Mouse (Mus musculus) Patski (cell line): ENCODE results near the gene Galm. TPM values are rescaled to one million over a fixed set of nuclear protein-coding genes. Genes with fewer than 3 reads are reported as not detected.

ENCODE experiments used
- ATAC-seq: fragments of 100-300 bp; one replicate; pipeline ENCODE4 v1.8.0; 2021
- CTCF ChIA-PET: fragments of 350-600 bp; sonication (Branson Sonifier 250); formaldehyde crosslinking; loops from one replicate; lab custom pipeline; 2022; ENCODE audit warnings: inconsistent platforms; lab: Charles Lee
- POLR2A ChIA-PET: fragments of 350-600 bp; sonication (Branson Sonifier 250); formaldehyde crosslinking; loops from one replicate; lab custom pipeline; 2022; ENCODE audit warnings: antibody characterized with exemption, inconsistent platforms; lab: Charles Lee
- DNase-seq: peaks from one replicate; pipeline ENCODE4 v3.0.0-alpha.2; 2011; ENCODE audit warnings: low read depth, low spot score
- H3K27me3 ChIP-seq: fragments of 371-371 bp; one replicate; pipeline ENCODE4 v1.5.1; 2021
- CTCF ChIP-seq: fragments of 100-300 bp; IDR thresholded peaks from one replicate; pipeline ENCODE4 v1.5.1; 2021
- in situ Hi-C: fragments of 300-500 bp; cut with MboI; formaldehyde crosslinking; loops from 3 replicates; pipeline ENCODE4 v1.11.1; 2018; ENCODE audit warnings: low pct_unique_long_range_greater_than_20kb, mixed read lengths
- polyA plus RNA-seq: library from polyadenylated mRNA; unstranded; gene quantifications from one replicate; pipeline ENCODE4 v1.2.3, GENCODE M21; 2021

Galm gene
- polyA plus RNA-seq, 1 experiment from 2014 or later: 45.3 TPM

DNA sequence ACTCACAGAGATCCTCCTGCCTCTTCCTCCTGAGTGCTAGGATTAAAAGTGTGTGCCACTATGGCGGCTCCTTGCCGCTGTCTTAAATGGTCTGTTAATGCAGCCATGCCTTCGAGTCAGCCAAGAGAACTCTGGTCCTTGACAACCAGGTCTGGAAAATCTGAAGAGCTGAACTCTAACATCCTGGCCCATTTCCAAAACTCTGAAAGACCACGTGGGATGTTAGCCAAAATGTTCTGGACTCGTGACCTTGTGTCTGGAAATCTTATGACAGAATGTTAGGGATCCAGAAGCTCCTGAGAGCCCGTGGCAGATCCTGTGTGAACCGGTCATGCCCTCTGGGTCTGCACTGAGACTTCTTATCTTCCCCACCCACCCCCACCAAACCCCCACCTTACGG lies 36.7 kb downstream of the Galm start:
- no peak for TF ChIP-seq CTCF
- ChIA-PET CTCF (interaction anchor here (1.2 to 2.1 kb wide), 3 partner anchors 9 to 115 kb away, joined by 4 to 5 read pairs (median 4); no protein-coding TSS in a partner anchor), POLR2A (interaction anchor here (0.6 to 0.7 kb wide), 2 partner anchors 30 to 102 kb away, joined by 4 to 5 read pairs; partner anchors contain the start of gene Hnrnpll)
- in situ Hi-C loops: no loop called here
- DNase-seq: no peak
- no peak for ATAC-seq
- no peaks in the 10 kb centered on the region for H3K27me3 ChIP-seq

DNA sequence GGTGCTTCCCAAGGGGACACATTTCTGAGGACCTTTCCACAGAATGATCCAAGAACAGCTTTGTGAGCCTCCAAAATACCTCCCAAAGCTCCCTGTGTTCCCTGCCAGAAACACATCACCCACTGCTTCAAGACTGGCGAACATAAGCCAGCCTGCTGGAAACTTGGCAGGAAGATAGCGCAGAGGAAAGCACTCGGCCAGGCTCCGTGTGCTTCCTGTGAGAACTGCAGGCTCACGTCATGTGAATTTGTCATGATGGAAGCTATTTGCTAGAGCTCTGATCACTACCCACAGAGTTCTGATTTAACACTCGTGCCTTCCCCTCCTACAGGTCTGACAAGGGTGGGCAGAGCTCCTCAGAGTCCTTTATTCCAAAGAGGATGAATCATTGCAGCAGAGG lies 38.5 kb downstream of the Galm start:
- CTCF ChIA-PET: interaction anchor here (1.7 kb wide), 1 partner anchor 10 kb away, joined by 4 read pairs; no protein-coding TSS in a partner anchor
- ATAC-seq: no peak

DNA sequence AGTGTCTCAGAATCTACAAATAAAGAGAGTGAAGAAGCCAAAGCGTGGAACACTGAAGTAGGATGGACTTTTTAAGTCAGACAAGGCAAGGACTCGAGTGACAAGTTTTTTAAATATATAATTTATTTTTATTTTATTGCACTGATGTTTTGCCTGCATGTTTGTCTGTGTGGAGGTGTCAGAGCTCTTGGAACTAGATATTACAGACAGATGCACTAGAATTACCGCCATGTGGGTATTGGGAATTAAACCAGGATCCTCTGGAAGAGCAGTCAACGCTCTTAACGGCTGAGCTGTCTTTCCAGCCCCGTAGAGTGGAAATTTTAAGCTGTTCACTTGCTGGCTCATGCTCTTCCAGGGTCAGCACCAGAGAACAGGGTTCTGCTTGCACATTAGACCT lies 39.1 kb downstream of the Galm start:
- ATAC-seq (no peak), DNase-seq (no peak)
- CTCF ChIA-PET: interaction anchor here (0.7 to 2.5 kb wide), 6 partner anchors 9 to 149 kb away, joined by 3 to 7 read pairs (median 4); no protein-coding TSS in a partner anchor
- no peaks in the 10 kb centered on the region for H3K27me3 ChIP-seq
- TF ChIP-seq CTCF: no peak
- in situ Hi-C loops: no loop called here
- POLR2A ChIA-PET: no interaction called here

More for the DNA sequence above, 38.5 kb downstream of the Galm start:
- POLR2A ChIA-PET: no interaction called here
- DNase-seq: no peak
- TF ChIP-seq CTCF: no peak
- no peaks in the 10 kb centered on the region for H3K27me3 ChIP-seq
- in situ Hi-C loops: no loop called here

DNA sequence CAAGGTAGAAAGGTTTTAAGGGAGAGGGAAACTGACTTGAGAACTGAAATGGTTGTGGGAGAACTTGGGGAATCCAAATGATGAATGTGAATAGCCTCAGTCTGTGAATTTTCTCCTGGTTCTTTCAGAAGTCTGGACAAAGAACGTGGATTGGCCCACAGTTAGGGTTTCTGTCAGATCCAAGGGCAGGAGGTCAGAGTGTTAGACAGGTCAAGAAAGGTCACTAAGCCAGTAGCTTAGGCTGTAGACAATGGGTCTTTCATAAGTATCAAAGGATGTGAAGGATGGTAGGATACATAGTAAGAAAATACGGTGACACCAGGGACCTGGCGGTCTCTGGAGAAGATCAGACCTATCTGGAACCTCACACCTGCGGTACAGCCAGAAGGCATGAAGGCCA lies 40.2 kb downstream of the Galm start:
- DNase-seq (no peak), ATAC-seq (no peak)
- in situ Hi-C loops: no loop called here
- TF ChIP-seq CTCF: no peak
- CTCF ChIA-PET: interaction anchor here (0.9 to 2.5 kb wide), 4 partner anchors 15 to 119 kb away, joined by 3 to 7 read pairs (median 5); no protein-coding TSS in a partner anchor
- H3K27me3 ChIP-seq: no peaks in the 10 kb centered on the region
- POLR2A ChIA-PET: no interaction called here

DNA sequence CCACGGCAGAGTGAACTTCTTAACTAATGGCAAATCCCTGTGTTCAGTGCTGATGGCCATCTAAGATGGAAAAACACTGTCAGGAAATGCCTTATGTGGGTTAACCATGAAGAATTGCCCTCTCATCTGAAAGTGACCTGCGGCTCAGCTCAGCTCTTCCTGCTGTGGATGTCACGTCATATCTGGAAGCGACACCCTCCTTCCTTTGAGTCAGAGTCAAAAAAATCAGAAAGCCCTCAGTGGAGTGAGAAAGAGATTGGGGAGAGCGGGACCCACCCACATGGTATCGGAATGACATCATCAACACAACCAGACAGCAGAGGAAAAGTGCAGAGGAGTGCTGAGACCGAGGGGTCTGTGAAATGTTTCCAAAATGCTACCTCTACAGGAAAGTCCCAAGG lies 40.6 kb downstream of the Galm start:
- ChIA-PET POLR2A (interaction anchor here (0.6 kb wide), 1 partner anchor 214 kb away, joined by 4 read pairs; no protein-coding TSS in a partner anchor), CTCF (interaction anchor here (1.3 to 2.5 kb wide), 2 partner anchors 16 to 120 kb away, joined by 4 to 6 read pairs; no protein-coding TSS in a partner anchor)
- no peaks in the 10 kb centered on the region for H3K27me3 ChIP-seq
- in situ Hi-C loops: no loop called here
- no peak for TF ChIP-seq CTCF
- ATAC-seq: no peak
- DNase-seq: no peak

DNA sequence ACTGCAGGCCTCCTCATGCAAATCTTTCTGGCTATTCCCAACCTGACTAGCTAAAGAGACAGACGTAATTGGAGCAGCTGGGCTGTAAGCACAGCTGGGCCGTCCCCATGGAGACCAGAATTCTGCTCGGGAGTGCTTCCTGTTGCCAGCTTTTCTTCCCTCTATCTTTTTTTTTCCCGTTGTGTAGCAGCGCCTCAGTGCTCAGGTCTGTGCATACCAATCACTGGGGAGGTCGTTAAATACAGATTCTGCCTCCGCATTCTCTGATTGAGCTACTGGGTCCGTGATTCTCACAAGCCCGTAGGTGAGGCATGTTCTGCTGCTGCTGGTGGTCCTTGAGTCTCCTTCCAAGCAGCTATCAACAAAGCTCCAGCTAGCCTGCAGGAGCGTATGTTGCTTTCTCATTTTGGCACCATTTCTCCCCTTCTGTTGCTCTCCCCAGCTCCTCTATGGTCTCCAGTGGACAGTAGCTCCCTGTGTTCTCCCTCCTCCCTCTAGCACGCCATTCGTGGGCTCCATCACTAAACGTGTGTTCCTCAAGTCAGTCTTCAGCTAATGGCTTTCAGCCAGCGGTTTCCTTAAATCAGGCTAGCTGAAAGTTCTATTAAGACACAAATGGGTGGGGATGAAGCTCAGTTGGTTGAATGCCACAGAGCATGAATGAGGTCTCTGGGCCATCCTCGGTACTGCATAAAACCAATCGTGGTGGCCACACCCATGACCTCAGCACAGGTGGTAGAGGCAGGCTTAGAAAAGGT lies 41.3 kb downstream of the Galm start:
- no peak for TF ChIP-seq CTCF
- no peak for ATAC-seq
- CTCF ChIA-PET: interaction anchor here (0.9 to 2.5 kb wide), 3 partner anchors 16 to 120 kb away, joined by 3 to 6 read pairs (median 4); no protein-coding TSS in a partner anchor
- POLR2A ChIA-PET: interaction anchor here (0.6 kb wide), 1 partner anchor 214 kb away, joined by 4 read pairs; no protein-coding TSS in a partner anchor
- no peaks in the 10 kb centered on the region for H3K27me3 ChIP-seq
- no peak for DNase-seq
- in situ Hi-C loops: no loop called here

DNA sequence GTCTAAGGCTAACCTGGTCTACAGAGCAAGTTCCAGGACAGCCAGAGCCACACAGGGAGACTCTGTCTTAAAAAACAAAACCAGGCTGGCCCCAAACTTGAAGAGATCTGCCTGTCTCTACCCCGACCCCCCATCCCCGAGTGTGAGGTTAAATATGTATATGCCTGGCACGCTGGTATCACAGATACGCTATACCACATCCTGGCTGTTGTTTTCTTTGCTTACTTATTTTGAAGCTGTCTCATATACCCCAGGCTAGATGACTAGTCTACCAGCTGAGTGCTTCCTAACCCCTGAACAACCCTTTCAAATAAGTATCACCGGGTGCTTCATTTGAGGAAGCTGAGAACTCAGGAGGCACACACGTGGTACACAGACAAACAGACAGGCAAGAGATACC lies 42.5 kb downstream of the Galm start:
- ATAC-seq: no peak
- POLR2A ChIA-PET: no interaction called here
- in situ Hi-C loops: no loop called here
- CTCF ChIA-PET: interaction anchor here (1.1 kb wide), 1 partner anchor 14 kb away, joined by 3 read pairs; no protein-coding TSS in a partner anchor
- TF ChIP-seq CTCF: no peak
- no peak for DNase-seq
- H3K27me3 ChIP-seq: no peaks in the 10 kb centered on the region

DNA sequence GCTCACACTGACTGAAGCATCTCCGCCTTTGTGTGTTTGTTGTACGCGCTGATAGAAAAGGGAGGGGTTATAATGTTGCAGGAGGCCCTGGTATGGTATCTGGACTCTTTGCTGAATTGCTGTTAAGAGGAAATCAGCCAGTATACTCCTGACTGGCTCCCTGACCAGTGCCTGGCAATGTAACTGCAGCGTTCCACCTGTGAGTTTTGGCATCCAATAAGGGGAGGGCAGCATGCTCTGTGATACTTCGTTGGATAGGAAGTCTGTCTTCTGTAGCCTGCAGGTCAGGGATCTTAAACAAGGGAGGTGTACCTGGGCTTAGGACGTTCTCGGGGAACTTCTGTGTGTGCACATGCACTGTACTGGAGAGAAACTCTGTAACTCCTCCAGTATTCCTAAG lies 43.7 kb downstream of the Galm start:
- ATAC-seq: no peak
- in situ Hi-C loops: no loop called here

DNA sequence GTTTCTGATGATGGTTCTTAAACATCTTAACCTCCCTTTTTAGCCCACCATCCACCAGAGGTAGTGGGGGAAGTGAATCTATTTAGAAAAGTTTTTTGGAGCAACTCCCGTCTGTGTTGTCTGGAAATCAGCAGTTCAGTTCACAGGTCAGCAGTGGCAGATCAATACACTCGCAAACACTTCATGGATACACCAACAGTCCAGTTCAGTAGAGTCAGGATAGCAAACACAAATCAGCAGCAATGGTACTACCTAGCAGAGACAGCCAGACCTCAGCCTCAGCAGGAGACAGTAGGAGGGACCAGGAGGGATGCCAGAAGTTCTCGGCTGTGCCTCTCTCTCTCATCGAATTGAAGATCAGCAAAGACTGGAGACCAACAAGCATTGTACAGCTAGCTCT lies 44.7 kb downstream of the Galm start:
- ATAC-seq: no peak
- no peak for DNase-seq
- TF ChIP-seq CTCF: no peak
- in situ Hi-C loops: no loop called here
- ChIA-PET CTCF (interaction anchor here (1.4 kb wide), 1 partner anchor 8 kb away, joined by 4 read pairs; no protein-coding TSS in a partner anchor), POLR2A (no interaction called here)
- H3K27me3 ChIP-seq: no peaks in the 10 kb centered on the region

More for the DNA sequence above, 43.7 kb downstream of the Galm start:
- ChIA-PET CTCF (no interaction called here), POLR2A (no interaction called here)
- TF ChIP-seq CTCF: no peak
- no peak for DNase-seq
- no peaks in the 10 kb centered on the region for H3K27me3 ChIP-seq

DNA sequence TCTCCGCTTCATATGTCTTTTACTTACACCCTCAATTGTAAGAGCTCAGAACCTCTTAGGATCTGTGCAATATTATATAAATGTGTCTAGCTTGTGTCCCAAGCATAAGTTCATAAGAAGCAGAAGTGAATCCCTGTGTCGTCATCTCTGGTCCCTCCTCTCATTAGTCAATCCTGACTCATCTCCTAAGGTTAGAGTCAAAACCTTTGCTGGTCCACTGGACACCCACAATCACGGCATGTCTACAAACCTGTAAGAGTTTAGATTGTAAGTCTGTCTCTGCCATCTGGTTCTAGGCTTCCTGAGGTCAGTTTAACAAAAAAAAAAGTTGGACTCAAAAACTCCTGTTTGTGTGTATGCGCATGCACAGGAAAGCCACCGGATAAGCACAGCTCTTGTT lies 45.5 kb downstream of the Galm start:
- DNase-seq (no peak), ATAC-seq (no peak)
- ChIA-PET CTCF (interaction anchor here (0.7 to 1.7 kb wide), 6 partner anchors 9 to 152 kb away, joined by 3 to 10 read pairs (median 4); no protein-coding TSS in a partner anchor), POLR2A (no interaction called here)
- in situ Hi-C loops: no loop called here
- TF ChIP-seq CTCF: no peak
- no peaks in the 10 kb centered on the region for H3K27me3 ChIP-seq
